Mouse (Mus musculus) thymus, postnatal 10 days (tissue): ENCODE data around the gene Fam49a.
"Not testable (repeated sequence)": the region's sequence is repeated elsewhere in the genome, so short reads cannot be mapped to it uniquely, and the experiment has no call there.

Experiments
- DNase-seq, 2 experiments: peaks; one replicate each; pipeline ENCODE4 v3.0.0; 2021; ENCODE audit warnings: low spot score in 2 of 2

Gene Fam49a

DNA sequence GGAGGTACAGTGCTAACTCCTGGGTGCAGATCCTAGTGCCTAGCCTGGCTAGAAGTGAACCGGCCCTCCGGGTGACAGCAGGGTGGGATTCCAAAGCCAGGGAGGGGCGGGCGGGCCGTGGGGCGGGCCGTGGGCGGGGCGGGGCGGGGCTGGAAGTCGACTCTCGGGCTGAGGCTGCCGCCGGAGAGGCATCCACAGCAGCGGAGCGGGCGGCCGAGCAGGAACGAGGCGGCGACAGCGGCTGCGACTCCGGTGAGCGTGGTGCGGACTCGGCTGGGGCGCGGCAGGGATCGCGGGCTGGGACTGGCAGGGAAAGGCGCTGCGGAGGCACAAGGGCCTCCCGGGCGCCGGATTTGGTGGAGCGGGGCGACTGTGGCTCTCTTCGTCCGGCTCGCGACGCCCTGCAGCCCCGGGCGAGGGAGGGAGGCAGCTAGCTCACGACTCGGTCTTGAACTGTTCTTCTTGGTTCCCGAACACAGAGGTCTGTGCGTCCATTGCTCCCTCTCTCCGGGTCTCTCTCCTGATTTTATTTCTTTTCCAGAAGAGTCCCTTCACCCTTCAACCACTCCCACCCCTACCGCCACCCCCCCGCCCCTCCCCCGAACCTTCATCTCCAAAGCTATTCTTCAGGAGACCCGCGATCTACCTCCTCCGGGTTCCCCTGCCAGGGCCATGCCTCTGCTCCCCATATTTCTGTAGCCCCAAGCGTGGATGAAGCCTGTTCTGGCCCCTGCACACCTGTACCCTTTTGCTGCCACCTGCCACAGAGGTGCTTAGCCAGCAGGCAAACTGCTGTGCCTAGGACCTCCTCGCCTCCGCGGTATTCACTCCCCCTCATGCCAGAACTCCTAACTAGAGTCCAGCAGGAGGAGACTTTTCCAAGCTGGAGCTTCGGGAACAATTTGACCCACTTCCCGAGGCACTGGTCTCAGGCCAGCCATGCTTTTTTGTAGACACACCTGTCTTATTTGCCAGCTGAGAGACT lies at the start of gene Fam49a:
TSS of gene Fam49a (plus strand) at position 153 of the 985 bp plus-strand sequence.
- peak; percentile 35 to 67 for DNase-seq

DNA sequence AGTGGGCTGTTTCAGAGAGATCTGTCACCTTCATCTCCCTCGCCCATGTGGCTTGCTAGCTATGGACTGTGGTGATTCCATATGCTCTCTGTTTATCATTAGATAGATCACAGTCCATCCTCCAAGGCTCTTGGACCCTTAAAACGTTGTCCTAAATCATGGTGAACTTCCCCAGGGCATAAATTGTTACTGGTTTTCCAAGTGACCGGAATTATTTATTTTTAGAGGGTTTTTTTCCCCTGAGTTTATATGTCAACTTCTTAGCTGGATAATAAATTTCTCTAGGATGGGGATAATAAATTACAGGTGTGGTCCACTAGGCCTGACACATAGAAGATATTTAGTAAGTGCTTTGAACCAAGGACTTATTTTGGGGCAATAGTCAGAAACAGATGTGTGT lies 48.4 kb upstream of the Fam49a start:
- DNase-seq, result no peak

DNA sequence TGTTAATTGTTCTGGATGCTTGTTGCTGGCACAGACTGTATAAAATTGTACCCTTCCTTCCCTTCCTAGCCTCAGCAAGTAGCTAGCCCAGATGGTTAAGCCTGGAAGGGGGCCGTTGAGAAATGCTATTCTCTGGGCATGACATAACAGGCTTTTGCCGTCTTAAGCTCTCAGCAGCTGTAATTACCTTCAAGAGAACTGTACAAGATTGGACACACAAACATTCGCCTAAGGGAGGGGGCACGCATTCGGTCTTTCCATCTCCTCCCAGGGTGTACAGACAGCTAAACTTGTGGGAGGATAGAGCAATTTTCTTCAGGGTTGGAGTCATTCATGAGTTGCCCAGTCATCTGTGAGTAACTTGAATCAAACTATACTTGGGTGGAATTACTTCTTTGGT lies 43.0 kb upstream of the Fam49a start:
- no peak for DNase-seq

DNA sequence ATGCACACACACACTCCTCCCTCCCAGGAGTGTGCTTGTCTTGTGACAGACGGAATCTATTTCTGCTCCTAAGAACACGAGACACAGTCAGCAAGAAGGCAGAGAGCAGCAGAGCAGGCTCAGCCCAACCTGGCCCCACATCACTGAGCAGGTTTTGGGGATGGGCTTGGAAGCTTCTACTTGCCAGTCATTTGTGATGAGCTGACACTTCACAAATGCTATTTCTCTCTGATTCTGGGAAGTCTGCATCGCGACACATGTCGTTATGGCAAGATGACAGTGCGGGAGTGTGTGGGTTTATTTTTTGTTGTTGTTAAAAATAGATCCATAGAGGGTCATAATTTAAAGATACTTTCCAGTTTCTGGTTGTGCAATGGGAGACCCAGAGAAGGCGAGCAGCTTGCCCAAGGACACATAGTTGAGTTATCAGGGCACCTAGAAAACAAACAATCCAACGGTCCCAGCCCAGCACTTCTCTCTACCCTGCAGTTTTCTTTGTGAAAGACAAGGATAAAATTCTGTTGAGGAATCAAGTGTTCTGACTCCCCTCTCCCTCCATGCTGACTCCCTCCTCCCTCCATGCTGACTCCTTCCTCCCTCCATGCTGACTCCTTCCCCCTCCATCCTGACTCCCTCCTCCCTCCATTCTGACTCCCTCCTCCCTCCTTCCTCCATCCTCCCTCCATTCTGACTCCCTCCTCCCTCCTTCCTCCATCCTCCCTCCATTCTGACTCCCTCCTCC lies 41.0 kb upstream of the Fam49a start:
- DNase-seq, result no peak

DNA sequence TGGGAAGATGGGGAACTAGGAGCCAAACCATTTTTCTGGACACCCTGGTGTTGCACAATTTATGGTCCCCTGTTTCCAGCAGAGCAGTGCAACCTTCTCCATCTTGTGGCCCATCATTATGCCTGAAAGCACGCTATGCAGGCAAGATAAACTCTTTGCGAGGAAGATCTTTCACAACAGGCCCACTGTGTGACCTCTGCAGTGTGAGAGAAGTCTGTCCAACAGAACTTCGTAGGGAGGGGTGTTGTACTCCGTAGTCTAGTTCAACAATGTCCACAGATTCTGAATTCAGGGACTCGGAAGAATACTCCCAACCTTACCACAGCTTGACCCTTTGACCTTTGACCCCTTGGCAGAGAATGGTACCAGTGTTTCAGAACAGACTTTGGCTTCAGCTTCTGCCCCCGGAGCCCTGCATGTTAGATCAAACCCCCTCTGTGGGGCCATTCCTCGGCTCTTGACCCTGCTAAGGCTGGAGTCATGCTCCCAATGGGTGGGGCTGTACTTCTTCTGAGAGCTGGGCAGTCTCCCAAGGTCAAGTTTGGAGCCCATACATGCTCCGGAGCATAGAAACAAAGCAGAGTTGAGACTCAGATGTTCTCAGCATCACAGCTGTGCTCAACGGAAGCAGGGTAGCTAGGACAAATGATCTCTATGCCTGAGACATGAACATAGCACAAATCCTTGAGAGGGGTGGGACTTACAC lies 39.2 kb upstream of the Fam49a start:
- DNase-seq, result no peak

DNA sequence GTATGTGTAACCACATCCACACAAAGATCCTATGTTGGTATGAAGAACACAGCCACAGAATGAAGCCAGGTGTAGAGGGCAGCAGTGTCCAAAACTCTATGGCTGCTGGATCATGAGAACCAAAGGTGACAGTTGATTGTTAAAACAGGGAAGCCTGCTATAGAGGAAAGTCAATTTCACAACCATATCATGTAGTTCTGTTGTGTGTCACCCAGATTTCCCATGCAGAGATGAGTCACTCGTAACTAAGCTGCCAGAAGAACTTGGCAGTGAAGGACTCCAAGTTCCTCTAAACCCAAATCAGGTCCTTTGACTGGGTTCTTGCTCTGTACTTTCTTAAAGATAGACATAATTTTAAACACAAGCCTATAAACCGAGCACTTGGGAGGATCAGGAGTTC lies 38.6 kb upstream of the Fam49a start:
- no peak for DNase-seq

DNA sequence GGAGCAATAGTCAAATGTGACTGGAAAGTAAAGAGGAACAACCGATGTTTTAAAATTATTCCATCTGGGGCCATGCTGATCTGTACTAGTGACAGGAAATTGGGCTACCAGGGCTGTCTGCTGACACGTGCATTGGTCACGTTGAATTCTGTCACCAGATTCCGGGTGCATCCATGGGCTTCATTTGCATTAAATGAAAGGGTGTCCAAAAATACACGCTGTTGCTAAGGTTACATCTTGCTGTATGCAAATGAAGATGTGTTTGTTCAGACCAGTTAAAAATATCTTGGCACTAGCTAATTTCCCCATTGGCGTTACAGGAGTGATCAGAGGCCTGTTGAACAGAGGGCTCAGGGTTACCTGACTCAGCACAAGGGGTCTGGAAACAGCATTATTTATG lies 36.2 kb upstream of the Fam49a start:
- no peak for DNase-seq

DNA sequence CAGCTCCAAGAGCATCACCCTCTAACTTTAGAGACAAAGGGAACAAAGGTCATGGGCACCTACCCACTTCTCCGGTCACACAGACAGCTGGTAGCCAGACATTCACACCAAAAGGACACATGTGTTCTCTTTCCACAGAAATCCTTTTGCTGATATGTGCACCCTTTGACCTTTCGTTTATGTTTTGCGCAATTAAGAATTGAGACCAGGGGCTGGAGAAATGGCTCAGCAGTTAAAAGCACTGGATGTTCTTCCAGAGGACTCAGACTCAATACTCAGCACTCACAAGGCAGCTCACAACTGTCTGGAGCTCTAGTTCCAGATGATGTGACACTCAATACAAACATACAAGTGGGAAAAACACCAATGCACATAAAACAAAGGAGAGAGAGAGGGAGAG lies 34.3 kb upstream of the Fam49a start:
- no peak for DNase-seq

DNA sequence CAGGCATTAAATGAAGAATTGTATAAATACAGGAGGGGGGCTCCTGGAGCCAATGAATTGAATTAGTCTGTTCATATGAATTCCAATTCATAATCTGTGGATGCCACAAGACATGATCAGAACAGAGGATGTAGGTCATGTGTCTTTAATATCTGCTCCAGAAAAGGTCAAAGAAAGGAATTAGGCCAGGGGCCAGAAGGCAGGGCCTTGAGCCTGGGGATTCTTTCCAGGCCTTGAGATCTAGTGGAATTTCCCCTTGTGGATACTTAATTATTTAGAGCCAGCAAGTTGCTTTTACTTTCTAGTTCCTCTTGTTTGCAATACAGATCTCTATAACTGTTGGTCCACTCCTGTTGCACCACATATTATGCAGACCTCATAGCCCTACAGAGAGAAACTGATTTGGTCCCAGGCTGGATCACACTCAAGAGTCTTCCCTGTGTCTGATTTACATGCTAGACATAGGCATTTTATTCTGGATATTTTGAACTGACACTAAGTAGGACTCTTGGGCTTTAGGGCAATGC lies 31.8 kb upstream of the Fam49a start:
- DNase-seq, result no peak

DNA sequence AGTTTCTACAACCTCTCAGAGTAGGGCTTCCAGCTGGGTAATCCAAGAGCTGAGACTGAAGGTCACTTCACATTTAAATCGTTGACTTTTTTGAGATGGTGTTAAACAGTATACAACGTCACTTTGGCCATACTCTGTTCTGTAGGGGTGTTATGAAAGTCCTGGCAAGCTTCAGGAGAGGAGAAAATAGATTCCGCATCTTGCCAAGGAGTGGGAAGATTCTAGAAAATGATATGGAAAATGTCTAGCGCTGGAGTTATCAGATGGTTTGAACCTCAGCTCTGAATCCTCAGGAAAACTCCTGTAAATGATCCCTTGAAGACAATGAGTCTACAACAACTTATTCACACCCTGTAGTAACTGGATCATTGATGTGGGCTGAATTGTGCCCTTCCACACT lies 29.8 kb upstream of the Fam49a start:
- DNase-seq, result no peak

DNA sequence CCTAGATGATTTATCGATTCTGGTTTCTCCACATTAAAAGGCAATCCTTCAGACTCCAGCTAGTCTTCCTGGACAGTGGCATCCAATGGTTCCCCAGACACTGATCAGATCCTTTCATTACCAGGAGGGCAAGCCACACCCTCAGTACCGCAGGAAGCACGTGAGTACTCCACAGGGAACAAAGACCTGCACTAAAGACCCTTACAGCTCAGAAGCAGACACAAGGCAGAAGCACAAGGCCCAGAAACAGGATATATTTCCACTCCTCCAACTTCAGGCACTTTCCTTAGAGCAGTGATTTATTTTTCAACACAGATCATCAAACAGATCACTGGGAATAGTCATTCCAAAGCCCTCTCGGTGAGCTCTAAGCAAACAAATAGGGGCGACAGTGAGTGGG lies 25.0 kb upstream of the Fam49a start:
- DNase-seq, result no peak

DNA sequence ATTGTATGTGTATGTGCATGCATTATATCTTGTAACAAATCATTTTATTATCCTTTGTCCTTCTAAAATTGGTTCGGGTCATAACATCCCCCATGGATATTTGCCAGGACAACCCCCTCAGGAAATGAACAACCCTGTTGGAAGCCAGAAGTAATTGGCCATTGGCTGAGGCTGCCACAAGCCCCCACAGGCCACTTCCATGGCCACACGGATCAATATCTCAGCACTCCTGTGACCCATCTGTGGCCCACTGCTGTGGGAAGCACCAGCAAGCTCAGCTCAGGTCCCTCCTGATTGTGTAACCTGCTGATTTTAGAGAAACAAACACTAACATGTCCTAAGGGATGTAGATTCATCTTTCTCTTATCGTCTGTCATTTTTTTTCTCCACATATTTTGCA lies 22.4 kb upstream of the Fam49a start:
- no peak for DNase-seq

DNA sequence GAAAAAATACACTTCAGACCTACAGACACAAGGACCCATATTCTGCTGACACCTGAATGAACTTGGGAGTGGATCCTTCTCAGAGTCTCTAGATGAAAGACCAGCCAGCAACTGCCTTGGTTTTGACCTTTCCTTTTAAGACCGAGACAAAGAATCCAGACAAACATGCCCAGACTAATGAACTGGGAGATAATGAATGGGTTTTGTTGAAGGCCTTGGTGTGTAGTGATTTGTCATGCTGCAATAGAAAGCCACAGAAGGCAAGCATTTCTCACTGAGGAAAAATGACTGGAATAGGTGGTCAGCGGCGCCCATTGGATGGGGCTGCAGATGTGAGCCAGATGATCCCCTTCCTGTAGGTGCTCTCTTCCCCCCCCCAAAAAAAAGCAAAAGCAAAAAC lies 18.8 kb upstream of the Fam49a start:
- DNase-seq, result no peak

DNA sequence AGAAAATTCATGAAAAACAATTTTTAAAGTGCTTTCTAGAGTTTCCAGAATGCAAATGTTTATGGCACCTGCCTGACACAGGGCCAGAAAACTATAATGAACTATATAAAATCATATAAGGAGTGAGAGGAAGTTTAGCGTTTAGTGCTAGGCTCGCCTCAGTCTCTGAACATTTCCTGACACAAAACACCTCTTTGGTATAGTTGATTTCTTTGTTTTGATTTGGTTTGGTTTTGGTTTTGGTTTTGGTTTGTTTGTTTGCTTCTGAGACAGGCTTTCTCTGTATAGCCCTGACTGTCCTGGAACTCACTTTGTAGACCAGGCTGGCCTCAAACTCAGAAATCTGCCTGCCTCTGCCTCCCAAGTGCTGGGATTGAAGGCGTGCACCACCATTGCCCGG lies 14.9 kb upstream of the Fam49a start:
- DNase-seq, result not testable (repeated sequence)

DNA sequence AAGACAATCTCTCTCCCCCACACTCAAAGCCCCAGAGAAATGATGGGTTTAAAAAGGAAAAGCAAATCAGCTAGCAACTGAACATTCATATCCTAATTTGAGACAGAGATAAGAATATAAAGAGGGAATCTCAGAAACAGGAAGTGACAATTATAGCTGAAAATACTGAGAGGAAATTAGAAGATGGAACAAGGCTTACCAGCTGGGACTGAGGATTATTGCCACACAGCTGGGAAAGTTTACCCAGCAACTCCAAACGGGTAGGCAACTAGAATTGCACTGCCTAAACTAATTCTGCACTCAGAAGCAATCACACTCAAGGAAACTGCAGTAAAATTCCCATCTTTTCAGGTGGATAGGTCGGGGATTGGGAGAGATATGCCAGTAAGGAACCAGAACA lies 12.4 kb upstream of the Fam49a start:
- no peak for DNase-seq

DNA sequence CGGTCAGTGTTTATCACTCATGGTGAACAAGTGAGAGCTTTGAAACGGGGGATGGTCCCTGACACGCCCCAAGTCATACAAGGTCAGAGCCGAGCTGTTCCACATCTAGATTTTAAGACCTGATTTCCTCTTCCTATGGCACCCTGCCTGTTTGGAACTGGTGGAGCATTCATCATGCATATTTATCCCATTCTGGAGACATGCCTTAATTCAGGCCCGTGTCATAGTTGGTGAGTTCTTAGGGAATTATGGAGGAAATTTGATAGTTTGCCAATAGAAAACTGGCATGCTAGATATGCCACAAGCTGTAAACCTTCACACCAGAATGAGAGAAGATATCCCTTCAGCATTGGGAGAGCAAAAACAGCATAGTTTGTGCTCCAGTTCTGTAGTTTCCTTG lies 8.4 kb upstream of the Fam49a start:
- no peak for DNase-seq

DNA sequence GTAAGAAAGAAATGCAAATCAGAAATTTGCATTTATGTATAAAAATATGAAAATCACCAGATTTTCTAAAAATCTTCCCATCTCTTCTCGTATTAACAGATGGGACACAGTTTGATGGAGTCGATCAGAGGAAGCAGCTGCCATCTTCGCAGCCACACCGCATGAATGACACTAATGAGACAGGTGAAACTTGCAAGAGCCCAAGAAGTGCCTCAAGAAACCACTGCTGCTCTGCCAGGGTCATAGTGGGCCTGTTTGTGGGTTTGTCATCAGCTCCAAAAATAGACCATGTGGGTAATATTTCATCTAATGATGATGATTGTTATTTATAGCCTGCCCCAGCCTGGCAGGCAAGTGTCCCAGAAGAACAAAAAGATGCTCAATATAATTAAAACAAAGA lies 7.8 kb upstream of the Fam49a start:
- DNase-seq, result no peak

DNA sequence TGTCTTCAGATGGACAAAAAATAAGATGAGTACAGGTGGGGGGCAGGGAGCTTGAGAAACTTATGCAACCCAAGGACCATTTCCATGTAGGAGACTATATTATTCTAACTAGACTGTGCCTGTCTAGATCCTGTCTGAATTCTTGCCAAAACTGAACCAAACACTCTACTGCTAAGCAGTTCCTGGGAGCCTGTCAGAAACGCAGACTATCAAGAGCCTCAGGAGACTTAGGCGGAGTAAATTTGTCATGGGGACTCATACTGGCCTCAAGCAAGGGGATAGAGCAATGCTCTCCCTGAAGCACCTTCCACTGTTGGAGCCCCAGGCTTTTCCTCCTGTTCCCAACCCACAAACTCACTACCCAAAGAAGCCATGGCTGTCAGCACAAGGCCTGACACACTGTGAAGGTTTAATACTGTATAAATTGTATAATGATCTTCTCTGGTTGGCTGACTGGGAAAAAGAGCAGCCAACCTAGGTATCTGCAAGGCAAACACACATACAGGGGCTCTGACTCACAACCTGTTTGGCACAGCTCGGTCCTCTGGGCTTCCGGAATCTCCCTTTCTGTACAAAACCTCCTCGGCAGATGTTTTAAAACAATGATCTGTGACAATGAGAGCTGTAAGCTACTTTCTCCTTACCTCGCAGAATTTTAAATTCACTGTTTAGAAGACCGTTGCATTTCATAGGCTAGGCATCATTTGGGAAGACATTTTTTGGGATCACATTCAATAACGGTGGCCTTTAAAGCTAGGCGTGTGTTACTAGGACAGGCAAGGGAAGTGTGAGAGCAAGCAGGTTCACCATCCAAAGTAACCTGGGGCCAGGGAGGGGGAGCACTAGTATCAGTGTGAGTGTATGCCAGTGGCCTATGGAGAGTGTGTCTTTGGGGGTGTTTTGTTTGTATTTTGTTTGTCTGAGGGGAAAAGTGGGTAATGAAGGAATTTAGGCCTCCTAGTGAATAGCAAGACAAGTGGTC lies 669 bp upstream of the Fam49a start:
- DNase-seq, result no peak

DNA sequence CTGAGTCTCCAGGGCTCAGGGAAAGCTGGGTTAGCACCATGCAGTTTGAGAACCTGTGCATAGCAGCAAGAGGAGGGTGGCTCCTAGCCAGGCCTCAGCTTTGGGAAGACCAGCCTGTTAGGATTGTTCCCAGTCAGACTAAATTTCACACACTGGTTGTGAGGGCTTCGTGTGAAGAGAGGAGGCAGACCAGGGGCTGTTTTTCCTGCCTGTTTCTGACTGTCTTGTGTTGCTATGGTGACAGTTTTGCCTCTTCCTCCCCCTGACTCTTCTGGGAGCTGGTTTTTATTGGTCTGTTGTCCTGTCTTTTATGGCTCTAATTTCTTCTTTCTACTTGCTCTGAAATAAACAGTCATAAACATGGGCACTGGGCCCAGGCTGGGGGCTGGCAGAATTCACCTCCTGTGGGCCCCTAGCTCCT lies 1.4 kb downstream of the Fam49a start:
- no peak for DNase-seq

DNA sequence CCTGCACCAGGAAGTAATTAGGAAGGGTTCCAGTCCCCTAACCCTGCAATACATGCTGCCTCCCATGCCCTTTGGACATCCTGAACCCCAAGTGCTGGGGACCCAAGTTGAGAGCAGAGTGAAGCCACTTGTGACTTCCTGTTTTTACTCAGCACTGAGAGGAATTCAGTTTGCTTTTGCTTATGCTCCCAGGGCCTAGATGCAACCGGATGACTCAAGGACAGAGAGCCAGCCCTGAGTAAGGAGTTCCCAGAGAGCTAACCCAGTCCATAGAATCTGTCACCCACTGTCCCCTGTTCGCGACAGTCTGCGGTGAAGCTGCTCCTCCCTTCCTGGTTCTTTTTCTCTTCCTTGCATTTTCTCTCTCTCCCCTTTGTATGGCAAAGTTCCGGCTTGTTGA lies 2.2 kb downstream of the Fam49a start:
- DNase-seq, result no peak

DNA sequence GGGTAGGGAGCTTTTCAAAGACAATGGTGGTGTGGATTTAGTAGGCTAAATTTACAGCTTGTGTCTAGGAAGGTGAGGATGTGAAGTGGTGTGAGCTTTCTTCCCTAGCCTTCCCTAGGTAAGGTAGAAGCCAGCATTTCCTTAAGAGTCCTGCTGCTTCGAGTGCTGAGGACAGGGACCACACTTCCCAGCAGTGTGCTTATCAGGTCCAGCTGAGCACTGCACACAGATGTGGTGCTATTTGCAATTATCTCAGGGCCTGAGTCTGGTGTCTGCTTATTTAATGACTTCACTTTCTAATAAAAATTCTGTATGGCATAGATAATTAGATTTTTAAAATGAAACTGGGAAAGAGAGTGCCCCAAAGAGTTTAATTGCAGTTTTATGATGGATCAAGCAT lies 4.6 kb downstream of the Fam49a start:
- DNase-seq, result no peak
